Mouse (Mus musculus) ES-Bruce4 (cell line): ENCODE results near the gene Pnpla8.

Experiments
- CTCF ChIP-seq: IDR thresholded peaks from one replicate; pipeline ENCODE4 v1.8.1; 2011; ENCODE audit warnings: low read depth, low read length
- POLR2A ChIP-seq: IDR thresholded peaks from one replicate; pipeline ENCODE4 v1.8.1; 2011; ENCODE audit warnings: low read length; ENCODE audit not compliant: insufficient read depth

DNA sequence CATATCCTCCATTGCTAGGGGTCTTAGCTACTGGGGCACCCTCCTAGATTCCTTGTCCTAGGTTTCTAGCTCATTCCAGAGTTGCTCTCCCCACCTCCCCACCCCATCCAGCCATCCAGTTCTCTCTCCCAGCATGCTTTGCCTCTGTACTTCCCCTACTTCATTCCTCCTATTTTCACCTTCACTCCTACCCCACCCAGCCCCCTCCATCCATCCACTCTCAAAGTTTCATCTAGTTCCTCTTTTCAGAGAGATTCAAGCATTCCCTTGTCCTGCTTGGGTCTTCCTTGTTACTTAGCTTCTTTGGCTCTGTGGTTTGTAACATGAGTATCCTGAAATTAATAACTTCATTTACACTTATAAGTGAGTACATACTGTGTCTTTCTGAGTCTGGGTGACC lies 41.4 kb downstream of the Pnpla8 start:
- no peak for TF ChIP-seq POLR2A
- TF ChIP-seq CTCF = no peak
